Mouse (Mus musculus) bone marrow macrophage, adult 2 months (primary cell): ENCODE results near the gene Dhps.

Experiments
- CTCF ChIP-seq: IDR thresholded peaks from 2 replicates; pipeline ENCODE4 v1.5.1; 2012; ENCODE audit warnings: low read depth, mild to moderate bottlenecking, low read length, moderate library complexity
- POLR2A ChIP-seq: IDR thresholded peaks from 2 replicates; pipeline ENCODE4 v1.6.1; 2012; ENCODE audit warnings: mild to moderate bottlenecking, low read depth, low read length, borderline replicate concordance

DNA sequence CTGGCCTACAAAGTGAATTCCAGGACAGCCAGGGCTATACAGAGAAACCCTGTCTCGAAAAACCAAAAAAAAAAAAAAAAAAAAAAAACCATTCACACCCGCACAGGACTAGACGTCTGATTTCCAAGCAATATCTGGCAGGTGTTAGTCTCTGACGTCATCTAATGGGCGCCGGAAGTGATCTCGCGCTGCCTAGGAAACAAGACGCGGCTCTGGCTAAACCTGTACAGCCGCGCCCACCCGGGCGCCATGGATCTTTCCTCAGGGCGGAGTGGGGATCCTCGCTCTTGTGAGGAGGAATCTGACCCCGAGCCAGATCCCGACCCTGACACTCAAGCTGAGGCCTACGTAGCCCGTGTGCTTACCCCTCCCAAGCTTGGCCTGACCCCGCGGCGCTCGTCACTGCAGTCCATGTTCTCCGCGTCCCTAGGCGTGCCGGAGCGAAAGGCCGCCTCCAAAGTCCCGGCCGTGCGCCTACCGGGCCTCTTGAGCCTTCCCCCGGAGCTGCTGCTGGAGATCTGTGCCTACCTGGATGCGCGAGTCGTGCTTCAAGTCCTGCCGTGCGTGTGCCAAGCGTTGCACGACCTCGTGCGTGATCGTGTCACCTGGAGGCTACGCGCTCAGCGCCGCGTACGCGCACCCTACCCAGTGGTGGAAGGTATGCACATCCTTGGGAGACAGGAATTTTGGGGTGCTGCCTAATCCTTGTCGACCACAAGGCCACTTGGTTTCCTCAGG, 11.5 kb upstream of the Dhps start, which contains the start of gene Fbxw9:
- no peak for TF ChIP-seq POLR2A
- TF ChIP-seq CTCF = no peak
